Mouse (Mus musculus) MEL (cell line): ENCODE data around the gene Btnl2. TPM values are rescaled to one million over a fixed set of nuclear protein-coding genes. Genes with fewer than 3 reads are reported as not detected.

Source experiments
- DNase-seq: peaks from one replicate; pipeline ENCODE4 v3.0.0; 2011; ENCODE audit warnings: low read depth, low spot score
- H3K27ac ChIP-seq: 2 replicates; pipeline ENCODE4 v1.5.1; 2012; ENCODE audit warnings: low read depth, mild to moderate bottlenecking, control low read depth, low read length, moderate library complexity; ENCODE audit not compliant: control insufficient read depth
- H3K27me3 ChIP-seq, 2 experiments: fragments of 150-350 bp in 1 of 2; sonication (generic) in 1 of 2; 2 replicates each; pipeline ENCODE4 v1.6.1; 2012; ENCODE audit warnings: low read length in 2 of 2, mild to moderate bottlenecking in 2 of 2, improper control_type of control experiment in 1 of 2, moderate library complexity in 1 of 2; ENCODE audit not compliant: insufficient read depth in 2 of 2, control insufficient read depth in 1 of 2
- H3K36me3 ChIP-seq, 2 experiments: 2 replicates each; pipeline ENCODE4 v1.6.1; 2012 to 2014; ENCODE audit warnings: low read length in 2 of 2, improper control_type of control experiment in 1 of 2, inconsistent platforms in 1 of 2, mild to moderate bottlenecking in 1 of 2; ENCODE audit not compliant: insufficient read depth in 2 of 2, control insufficient read depth in 1 of 2
- H3K4me1 ChIP-seq, 2 experiments: fragments of 150-350 bp in 1 of 2; sonication (generic) in 1 of 2; 2 replicates each; pipeline ENCODE4 v1.6.1; 2012; ENCODE audit warnings: low read length in 2 of 2, improper control_type of control experiment in 1 of 2, mild to moderate bottlenecking in 1 of 2; ENCODE audit not compliant: insufficient read depth in 2 of 2, control insufficient read depth in 1 of 2
- H3K4me3 ChIP-seq, 2 experiments: fragments of 150-350 bp in 1 of 2; sonication (generic) in 1 of 2; 2 replicates each; pipeline ENCODE4 v1.5.1; 2012; ENCODE audit warnings: low read depth in 2 of 2, low read length in 2 of 2, mild to moderate bottlenecking in 2 of 2, moderate library complexity in 2 of 2, control low read depth in 1 of 2, improper control_type of control experiment in 1 of 2; ENCODE audit not compliant: control insufficient read depth in 1 of 2, insufficient read depth in 1 of 2
- H3K79me2 ChIP-seq: 2 replicates; pipeline ENCODE4 v1.6.1; 2012; ENCODE audit warnings: mild to moderate bottlenecking, low read length, moderate library complexity; ENCODE audit not compliant: control insufficient read depth, poor library complexity, insufficient read depth
- H3K9ac ChIP-seq: 2 replicates; pipeline ENCODE4 v1.6.1; 2012; ENCODE audit warnings: low read depth, mild to moderate bottlenecking, control low read depth, low read length, moderate library complexity; ENCODE audit not compliant: control insufficient read depth, poor library complexity, severe bottlenecking
- H3K9me3 ChIP-seq: fragments of 150-350 bp; sonication (generic); replicated peaks from 2 replicates; pipeline ENCODE4 v1.6.1; 2012; ENCODE audit warnings: mild to moderate bottlenecking, low read length, improper control_type of control experiment, moderate library complexity; ENCODE audit not compliant: insufficient read depth
- CHD1 ChIP-seq: IDR thresholded peaks from 2 replicates; pipeline ENCODE4 v1.6.1; 2012; ENCODE audit warnings: low read depth, mild to moderate bottlenecking, inconsistent platforms, low read length, improper control_type of control experiment
- GABPA ChIP-seq: IDR thresholded peaks from 2 replicates; pipeline ENCODE4 v1.6.1; 2012; ENCODE audit warnings: low read depth, mild to moderate bottlenecking, inconsistent platforms, low read length, improper control_type of control experiment, moderate library complexity
- GATA1 ChIP-seq: IDR thresholded peaks from 2 replicates; pipeline ENCODE4 v1.6.1; 2011; ENCODE audit warnings: low read depth, low read length, improper control_type of control experiment
- MAZ ChIP-seq: IDR thresholded peaks from 2 replicates; pipeline ENCODE4 v1.6.1; 2012; ENCODE audit warnings: low read depth, mild to moderate bottlenecking, inconsistent platforms, low read length, improper control_type of control experiment
- MXI1 ChIP-seq: IDR thresholded peaks from 2 replicates; pipeline ENCODE4 v1.6.1; 2011; ENCODE audit warnings: mild to moderate bottlenecking, low read depth, low read length, improper control_type of control experiment
- NELFE ChIP-seq: IDR thresholded peaks from 2 replicates; pipeline ENCODE4 v1.6.1; 2011; ENCODE audit warnings: low read depth, low read length, improper control_type of control experiment
- POLR2AphosphoS2 ChIP-seq: IDR thresholded peaks from 2 replicates; pipeline ENCODE4 v1.6.1; 2011; ENCODE audit warnings: low read length, improper control_type of control experiment
- RAD21 ChIP-seq: IDR thresholded peaks from 2 replicates; pipeline ENCODE4 v1.6.1; 2011; ENCODE audit warnings: mild to moderate bottlenecking, low read depth, low read length, improper control_type of control experiment
- SIN3A ChIP-seq: IDR thresholded peaks from 2 replicates; pipeline ENCODE4 v1.6.1; 2012; ENCODE audit warnings: low read length, improper control_type of control experiment, inconsistent platforms
- SMC3 ChIP-seq: IDR thresholded peaks from 2 replicates; pipeline ENCODE4 v1.6.1; 2011; ENCODE audit warnings: low read depth, low read length, improper control_type of control experiment
- TAL1 ChIP-seq: IDR thresholded peaks from 2 replicates; pipeline ENCODE4 v1.6.1; 2012; ENCODE audit warnings: mild to moderate bottlenecking, inconsistent platforms, low read length, moderate library complexity, mixed read lengths
- USF1 ChIP-seq: IDR thresholded peaks from 2 replicates; pipeline ENCODE4 v1.6.1; 2014; ENCODE audit warnings: low read depth, mild to moderate bottlenecking, inconsistent platforms, low read length, improper control_type of control experiment, moderate library complexity
- ZC3H11A ChIP-seq: IDR thresholded peaks from 2 replicates; pipeline ENCODE4 v1.6.1; 2012; ENCODE audit warnings: low read depth, mild to moderate bottlenecking, inconsistent platforms, low read length, improper control_type of control experiment
- ZKSCAN1 ChIP-seq: IDR thresholded peaks from 2 replicates; pipeline ENCODE4 v1.6.1; 2012; ENCODE audit warnings: low read depth, mild to moderate bottlenecking, inconsistent platforms, low read length, improper control_type of control experiment, moderate library complexity
- ZMIZ1 ChIP-seq: IDR thresholded peaks from 2 replicates; pipeline ENCODE4 v1.6.1; 2012; ENCODE audit warnings: low read depth, mild to moderate bottlenecking, inconsistent platforms, low read length, improper control_type of control experiment, moderate library complexity
- polyA plus RNA-seq, 2 experiments: library from polyadenylated mRNA; stranded (reverse) in 1 of 2; unstranded in 1 of 2; fragments of >175 nt in 1 of 2; fragments of >200 nt in 1 of 2; gene quantifications; 2 replicates each; pipeline versions ENCODE4 v1.2.1 to v1.2.4; 2012; ENCODE audit warnings: low replicate concordance in 2 of 2, low read depth in 1 of 2; ENCODE audit not compliant: insufficient read length in 2 of 2, insufficient read depth in 1 of 2, missing spikeins in 1 of 2
- total RNA-seq: library from RNA; depleted of rRNA; stranded (reverse); fragments of 300-350 nt; gene quantifications from 2 replicates; pipeline ENCODE4 v1.2.3, GENCODE M21; 2012

Gene Btnl2
- total and polyA plus RNA-seq, 3 experiments: not detected

- peaks cover 4 to 8% of the 10 kb centered on the region in 2 experiments for H3K27me3 ChIP-seq
Measured at GRCm38 (mm10) chr17:34326373-34326772, 28.2 kb upstream of the Btnl2 start.

GRCm38 (mm10) chr17:34329807-34330206 lies 24.8 kb upstream of the Btnl2 start:
- H3K9ac ChIP-seq: no peak overlapping the region
- no peaks in the 10 kb centered on the region for H3K4me1 ChIP-seq
- no peaks in the 10 kb centered on the region for H3K9me3 ChIP-seq
- H3K4me3 ChIP-seq: no peak overlapping the region
- H3K36me3 ChIP-seq: no peaks in the 10 kb centered on the region
- H3K27me3 ChIP-seq: peaks cover 2 to 4% of the 10 kb centered on the region in 2 experiments
- H3K79me2 ChIP-seq: no peaks in the 10 kb centered on the region
- H3K27ac ChIP-seq: no peak overlapping the region
- DNase-seq: no peak
- TF ChIP-seq ZKSCAN1: no peak
- TF ChIP-seq SIN3A: no peak
- TF ChIP-seq MAZ: no peak
- TF ChIP-seq POLR2AphosphoS2: no peak
- TF ChIP-seq ZC3H11A: no peak
- no peak for TF ChIP-seq GABPA
- TF ChIP-seq GATA1: no peak
- no peak for TF ChIP-seq CHD1
- TF ChIP-seq TAL1: no peak
- TF ChIP-seq RAD21: no peak
- no peak for TF ChIP-seq NELFE
- TF ChIP-seq, all 39 proteins: peak for 0

More at GRCm38 (mm10) chr17:34326373-34326772, 28.2 kb upstream of the Btnl2 start:
- DNase-seq: no peak
- Histone ChIP-seq H3K27ac (no peak overlapping the region), H3K9me3 (no peaks in the 10 kb centered on the region), H3K4me1 (no peaks in the 10 kb centered on the region), H3K79me2 (no peaks in the 10 kb centered on the region), H3K4me3 (no peak overlapping the region), H3K9ac (no peak overlapping the region), H3K36me3 (no peaks in the 10 kb centered on the region)
- TF ChIP-seq MXI1: no peak
- TF ChIP-seq USF1: no peak
- no peak for TF ChIP-seq SMC3
- TF ChIP-seq ZMIZ1: no peak

- Histone ChIP-seq H3K9me3 (no peaks in the 10 kb centered on the region), H3K79me2 (no peaks in the 10 kb centered on the region), H3K27ac (no peak overlapping the region), H3K27me3 (peaks cover 2 to 3% of the 10 kb centered on the region in 2 experiments), H3K4me1 (no peaks in the 10 kb centered on the region)
- TF ChIP-seq ZMIZ1 (no peak), ZC3H11A (no peak)
- TF ChIP-seq, all 39 proteins: peak for 0
- no peaks in the 10 kb centered on the region for H3K36me3 ChIP-seq
- no peak overlapping the region for H3K9ac ChIP-seq
- no peak overlapping the region for H3K4me3 ChIP-seq
- DNase-seq: no peak
Measured at GRCm38 (mm10) chr17:34331200-34331599, 23.4 kb upstream of the Btnl2 start.
